Mouse (Mus musculus) liver, adult 2 months (tissue): ENCODE data around the gene Usp22.

Source experiments
- CTCF ChIP-seq: fragments of 200-500 bp; IDR thresholded peaks from 2 replicates; pipeline ENCODE4 v1.5.1; 2011; ENCODE audit warnings: low read depth, low read length, control low read depth
- POLR2A ChIP-seq: fragments of 200-500 bp; IDR thresholded peaks from 2 replicates; pipeline ENCODE4 v1.6.1; 2011; ENCODE audit warnings: low read length, control low read depth; ENCODE audit not compliant: insufficient read depth; ENCODE audit errors: extremely low read depth

- no peak for TF ChIP-seq CTCF
- no peak for TF ChIP-seq POLR2A
Measured at GRCm38 (mm10) chr11:61205167-61205950, 30.5 kb upstream of the Usp22 start.
